8 mouse cellular contexts compared by ENCODE assay signal in genomic region chr19:6921647-6922567, GRCm38 (mm10). TPM values are rescaled to one million over a fixed set of nuclear protein-coding genes. Genes with fewer than 3 reads are reported as not detected.
DNase-seq lines count a peak whose midpoint lies in the region; ATAC-seq lines count a peak whose summit lies in the region.

Gene Esrra (minus strand): TSS chr19:6921813.

- under 1% methylated on average over 54 of the region's 66 CpGs for WGBS in hindbrain, embryonic 15.5 days

- H3K4me2 ChIP-seq in hindbrain, embryonic 15.5 days, result peak within 1 kb of the TSS; percentile 91

- peaks cover 39% of the 10 kb centered on the region for H3K27me3 ChIP-seq in hindbrain, embryonic 15.5 days

- peak within 1 kb of the TSS; percentile 74 for H3K4me3 ChIP-seq in hindbrain, embryonic 15.5 days

- H3K9me3 ChIP-seq in hindbrain, embryonic 15.5 days, result no peaks in the 10 kb centered on the region

- H3K36me3 ChIP-seq in hindbrain, embryonic 15.5 days, result no peaks in the 10 kb centered on the region

- H3K4me1 ChIP-seq in hindbrain, embryonic 15.5 days (replicated peaks), result peaks cover 52% of the 10 kb centered on the region

- peak within 1 kb of the TSS; percentile 86 for H3K27ac ChIP-seq in hindbrain, embryonic 15.5 days (replicated peaks)

- peak within 1 kb of the TSS; percentile 79 for H3K9ac ChIP-seq in hindbrain, embryonic 15.5 days

- DNase-seq in T-cell, adult 2 months (ENCODE audit: low spot score), result peak; percentile 100
- DNase-seq in cerebellum, postnatal 36 days, result peak; percentile 99 to 100
- peak; percentile 100 for DNase-seq in frontal cortex, postnatal 36 days (ENCODE audit: low spot score in 2 of 2)
- peak; percentile 100 for DNase-seq in left cerebral cortex, adult 11 months (ENCODE audit: low spot score)
- DNase-seq in lung, postnatal 4 days, result peak; percentile 100
- DNase-seq in retina, postnatal 7 days (ENCODE audit: low read depth, low spot score), result peak; percentile 99
- peak; percentile 97 for DNase-seq in urinary bladder, adult 2 months (ENCODE audit: low spot score)

- peak; percentile 96 for ATAC-seq in hindbrain, embryonic 15.5 days (ENCODE audit: low FRiP score, low read depth)

RNA-seq across cellular contexts. Expression of gene Esrra, which starts in this region (rescaled TPM):
- 17.5 and 18.7 TPM in 2 replicates for polyA plus RNA-seq in hindbrain, embryonic 15.5 days (2015; fragmentation: Nextera tagmentation; extraction: Ambion mirVana)
- 55.8 and 59.1 TPM in 2 replicates for polyA plus RNA-seq in urinary bladder, adult 2 months (2012; rRNA removed)

Comparison
In these comparisons a context has a peak if more than half of its experiments do, and no peak if none do; other contexts are left out.
1. Peak in every context shown above with its lines: DNase-seq, ATAC-seq, H3K4me3 ChIP-seq and H3K27ac ChIP-seq.